Mouse (Mus musculus): Measurements from ENCODE around the gene Serp2. TPM values are rescaled to one million over a fixed set of nuclear protein-coding genes. Genes with fewer than 3 reads are reported as not detected.

Gene Serp2
- total RNA-seq, 2 experiments from 2014 or later: 4.8 to 5.0 TPM

GRCm38 (mm10) chr14:76500036-76500435 lies 56.7 kb downstream of the Serp2 start:
- DNase-seq (ENCODE audit: low spot score in 2 of 2): no peak

- DNase-seq (ENCODE audit: low spot score in 2 of 2): no peak
Observed at GRCm38 (mm10) chr14:76499492-76499891, 57.2 kb downstream of the Serp2 start.

- DNase-seq (ENCODE audit: low spot score in 2 of 2): no peak
Observed at GRCm38 (mm10) chr14:76498210-76498609, 58.5 kb downstream of the Serp2 start.

GRCm38 (mm10) chr14:76497187-76497586 lies 59.5 kb downstream of the Serp2 start:
- DNase-seq (ENCODE audit: low spot score in 2 of 2): no peak

GRCm38 (mm10) chr14:76495022-76495421 lies 61.7 kb downstream of the Serp2 start:
- no peak for DNase-seq (ENCODE audit: low spot score in 2 of 2)

GRCm38 (mm10) chr14:76489128-76489527 lies 67.6 kb downstream of the Serp2 start:
- no peak for DNase-seq (ENCODE audit: low spot score in 2 of 2)

GRCm38 (mm10) chr14:76488101-76489044 lies 68.3 kb downstream of the Serp2 start:
- no peak for DNase-seq (ENCODE audit: low spot score in 2 of 2)

GRCm38 (mm10) chr14:76487609-76488008 lies 69.1 kb downstream of the Serp2 start:
- DNase-seq (ENCODE audit: low spot score in 2 of 2): no peak

- no peak for DNase-seq (ENCODE audit: low spot score in 2 of 2)
Observed at GRCm38 (mm10) chr14:76483701-76484100, 73.0 kb downstream of the Serp2 start.

Other genes starting within 250 kb of the Serp2 start
- 1,000 to 10,000 TPM in 1 of 2 experiments, 100 to 1,000 TPM in 1; 945 to 1,401 TPM for gene Tsc22d1, start 141.9 kb downstream of the Serp2 start, total RNA-seq (2021)